ENCODE assay signal across 23 mouse cellular contexts in the genomic region with DNA sequence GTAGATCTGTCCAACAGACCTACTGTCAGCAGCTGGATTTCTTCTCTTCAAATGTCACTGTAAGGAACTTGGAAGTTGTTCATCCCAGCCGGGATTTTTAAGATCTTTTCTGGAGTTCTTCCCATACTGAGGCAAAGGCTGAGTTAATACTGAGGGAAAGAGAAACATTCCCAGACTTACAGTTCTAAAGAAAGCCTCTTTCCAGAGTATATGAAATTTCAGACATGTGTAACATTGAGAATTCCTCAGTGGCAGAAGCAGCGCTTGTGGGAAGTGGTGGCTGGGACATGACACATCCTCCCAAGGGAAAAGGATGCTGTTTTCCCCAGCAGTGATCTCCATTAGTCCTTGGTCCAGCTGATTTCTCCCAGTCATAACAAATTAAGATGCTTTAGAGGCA.
DNase-seq lines count a peak whose midpoint lies in the region; ATAC-seq lines count a peak whose summit lies in the region.
"Had no signal": no experiment of that assay in that cellular context is flagged by ENCODE, and none has a peak within 500 bp of the region (broad histone marks: within the 10 kb centered on the region; RNA-seq: fewer than 3 reads in every experiment).

No protein-coding gene starts in this region.

- ATAC-seq in kidney, embryonic 14.5 days (ENCODE audit: low FRiP score, low TSS enrichment): no peak
- peak; percentile 35; the same call in 1 of the 2 replicates for ATAC-seq in lung, embryonic 15.5 days (ENCODE audit: borderline replicate concordance, extremely low read depth, low FRiP score, low TSS enrichment)
- ATAC-seq: forebrain, postnatal 0 days; liver, postnatal 0 days; midbrain, embryonic 16.5 days had no signal

- H3K4me3 ChIP-seq in heart, embryonic 10.5 days: no peak overlapping the region
- no peak overlapping the region for H3K4me3 ChIP-seq in kidney, embryonic 14.5 days (ENCODE audit: low read length)
- H3K4me3 ChIP-seq in lung, embryonic 15.5 days: no peak overlapping the region
- H3K4me3 ChIP-seq: forebrain, embryonic 10.5 days; gastrocnemius, adult 2 months; hindbrain, embryonic 10.5 days; megakaryocyte, embryonic 14.5 days; neural tube, embryonic 15.5 days had no signal

- DNase-seq in heart, adult 18-20 months: peak; percentile 5 to 13
- DNase-seq in heart, embryonic 10.5 days (ENCODE audit: low spot score): no peak
- DNase-seq in kidney, postnatal 14 days: peak; percentile 5
- DNase-seq in mesoderm, embryonic 11.5 days (ENCODE audit: low read depth, low spot score): peak; percentile 4
- DNase-seq in layer of hippocampus, adult 8-10 months (ENCODE audit: low spot score in 2 of 2): no peak
- DNase-seq: adrenal gland, postnatal 36 days; cerebellum, adult 18-20 months; cerebellum, postnatal 25 days; embryo, embryonic 11 days; forebrain, postnatal 0 days; gastrocnemius, adult 2 months; kidney, adult 18-20 months; liver, postnatal 0 days; right cerebral cortex, postnatal 25 days; thymus, postnatal 4 days had no signal

- H3K9ac ChIP-seq in kidney, embryonic 14.5 days (ENCODE audit: low read depth, low read length): no peak overlapping the region
- no peak overlapping the region for H3K9ac ChIP-seq in lung, embryonic 15.5 days
- H3K9ac ChIP-seq: forebrain, postnatal 0 days; liver, postnatal 0 days; neural tube, embryonic 15.5 days had no signal

- H3K27me3 ChIP-seq in heart, embryonic 10.5 days (ENCODE audit: insufficient read depth, poor library complexity, severe bottlenecking): no peaks in the 10 kb centered on the region
- no peaks in the 10 kb centered on the region for H3K27me3 ChIP-seq in kidney, embryonic 14.5 days (ENCODE audit: control insufficient read depth, insufficient read depth, low read length)
- no peaks in the 10 kb centered on the region for H3K27me3 ChIP-seq in lung, embryonic 15.5 days
- H3K27me3 ChIP-seq: CH12.LX; megakaryocyte, embryonic 14.5 days; neural tube, embryonic 15.5 days had no signal

- no peaks in the 10 kb centered on the region for H3K36me3 ChIP-seq in heart, embryonic 10.5 days
- H3K36me3 ChIP-seq in kidney, embryonic 14.5 days (ENCODE audit: control insufficient read depth, insufficient read depth, low read length): no peaks in the 10 kb centered on the region
- H3K36me3 ChIP-seq in lung, embryonic 15.5 days: no peaks in the 10 kb centered on the region
- H3K36me3 ChIP-seq: forebrain, embryonic 10.5 days; hindbrain, embryonic 10.5 days; neural tube, embryonic 15.5 days had no signal

- no peak overlapping the region for H3K27ac ChIP-seq in heart, embryonic 10.5 days
- H3K27ac ChIP-seq in kidney, embryonic 14.5 days (ENCODE audit: low read depth, low read length): no peak overlapping the region
- no peak overlapping the region for H3K27ac ChIP-seq in lung, embryonic 15.5 days
- H3K27ac ChIP-seq: forebrain, embryonic 10.5 days; gastrocnemius, adult 2 months; hindbrain, embryonic 10.5 days; neural tube, embryonic 15.5 days had no signal

- H3K9me3 ChIP-seq in heart, embryonic 10.5 days: no peaks in the 10 kb centered on the region
- H3K9me3 ChIP-seq in kidney, embryonic 14.5 days (ENCODE audit: control insufficient read depth, low read length): no peaks in the 10 kb centered on the region
- no peaks in the 10 kb centered on the region for H3K9me3 ChIP-seq in lung, embryonic 15.5 days
- H3K9me3 ChIP-seq: forebrain, embryonic 10.5 days; hindbrain, embryonic 10.5 days; megakaryocyte, embryonic 14.5 days; neural tube, embryonic 15.5 days had no signal

- WGBS in heart, embryonic 10.5 days: 66% methylated on average over 2 of the region's 2 CpGs
- 48% methylated on average over 2 of the region's 2 CpGs for WGBS in kidney, embryonic 14.5 days
- WGBS in lung, embryonic 15.5 days: 44% methylated on average over 2 of the region's 2 CpGs

- H3K4me1 ChIP-seq in heart, embryonic 10.5 days: no peaks in the 10 kb centered on the region
- H3K4me1 ChIP-seq in kidney, embryonic 14.5 days (ENCODE audit: control insufficient read depth, insufficient read depth, low read length): no peaks in the 10 kb centered on the region
- H3K4me1 ChIP-seq in lung, embryonic 15.5 days: no peaks in the 10 kb centered on the region
- H3K4me1 ChIP-seq: forebrain, embryonic 10.5 days; hindbrain, embryonic 10.5 days; megakaryocyte, embryonic 14.5 days; neural tube, embryonic 15.5 days had no signal

- no peak overlapping the region for H3K4me2 ChIP-seq in kidney, embryonic 14.5 days (replicated peaks; ENCODE audit: low read depth, low read length)
- H3K4me2 ChIP-seq in lung, embryonic 15.5 days: no peak overlapping the region
- H3K4me2 ChIP-seq: neural tube, embryonic 15.5 days had no signal

Comparison
In these comparisons a context has a peak if more than half of its experiments do, and no peak if none do; other contexts are left out.
1. DNase-seq: peak in heart, adult 18-20 months (2 of 2), kidney, postnatal 14 days (single experiment) and mesoderm, embryonic 11.5 days (single experiment); none in heart, embryonic 10.5 days (single experiment) and layer of hippocampus, adult 8-10 months (0 of 2).